ENCODE assay signal across 18 mouse cellular contexts in genomic region chr1:71771798-71772197, GRCm38 (mm10).
A peak's percentile ranks its signal among the peaks of the same experiment; 100 is the strongest.
DNase-seq lines count a peak whose midpoint lies in the region; ATAC-seq lines count a peak whose summit lies in the region.
"Had no signal": no experiment of that assay in that cellular context is flagged by ENCODE, and none has a peak within 500 bp of the region (broad histone marks: within the 10 kb centered on the region; RNA-seq: fewer than 3 reads in every experiment).

No protein-coding gene starts in this region.

- ATAC-seq in frontal cortex, adult (ENCODE audit: low TSS enrichment), result peak; percentile 91
- ATAC-seq: CD4-positive, CD25-positive, alpha-beta regulatory T cell, adult 4 months; forebrain, embryonic 14.5 days; intestine, embryonic 15.5 days had no signal

- intact Hi-C loops in left cerebral cortex, postnatal 10 days (cut with DNase I), result no loop called here
- intact Hi-C loops in left cerebral cortex, postnatal 4 days (cut with DNase I), result no loop called here

- DNase-seq in frontal cortex, postnatal 10 days (ENCODE audit: low spot score in 2 of 2), result no peak
- DNase-seq in left cerebral cortex, postnatal 10 days (ENCODE audit: extremely low spot score in 1 of 2, low spot score in 2 of 2), result peak; percentile 23
- no peak for DNase-seq in left cerebral cortex, postnatal 4 days
- peak; percentile 6 for DNase-seq in right cerebral cortex, adult 18-20 months
- DNase-seq in telencephalon, adult 2 months (ENCODE audit: low read depth, low spot score), result peak; percentile 49
- no peak for DNase-seq in urinary bladder, postnatal 25 days (ENCODE audit: low spot score)
- DNase-seq in kidney, adult 11 months, result no peak
- DNase-seq: adrenal gland, adult 2 months; cerebellum, adult 11-12 months; cerebellum, postnatal 14 days; kidney, postnatal 4 days; liver, embryonic 13.5 days; lung, adult 2 months; midbrain, embryonic 14.5 days had no signal

Comparison
In these comparisons a context has a peak if more than half of its experiments do, and no peak if none do; other contexts are left out.
1. DNase-seq: peak in left cerebral cortex, postnatal 10 days (2 of 2), right cerebral cortex, adult 18-20 months (single experiment) and telencephalon, adult 2 months (single experiment); none in frontal cortex, postnatal 10 days (0 of 2), left cerebral cortex, postnatal 4 days (single experiment), urinary bladder, postnatal 25 days (single experiment) and kidney, adult 11 months (single experiment).